Mouse (Mus musculus): Measurements from ENCODE around the gene Mptx2. TPM values are rescaled to one million over a fixed set of nuclear protein-coding genes. Genes with fewer than 3 reads are reported as not detected.
"Not testable (repeated sequence)": the region's sequence is repeated elsewhere in the genome, so short reads cannot be mapped to it uniquely, and the experiment has no call there.

The Mptx2 gene
- polyA plus RNA-seq, 1 experiment = not detected

DNA sequence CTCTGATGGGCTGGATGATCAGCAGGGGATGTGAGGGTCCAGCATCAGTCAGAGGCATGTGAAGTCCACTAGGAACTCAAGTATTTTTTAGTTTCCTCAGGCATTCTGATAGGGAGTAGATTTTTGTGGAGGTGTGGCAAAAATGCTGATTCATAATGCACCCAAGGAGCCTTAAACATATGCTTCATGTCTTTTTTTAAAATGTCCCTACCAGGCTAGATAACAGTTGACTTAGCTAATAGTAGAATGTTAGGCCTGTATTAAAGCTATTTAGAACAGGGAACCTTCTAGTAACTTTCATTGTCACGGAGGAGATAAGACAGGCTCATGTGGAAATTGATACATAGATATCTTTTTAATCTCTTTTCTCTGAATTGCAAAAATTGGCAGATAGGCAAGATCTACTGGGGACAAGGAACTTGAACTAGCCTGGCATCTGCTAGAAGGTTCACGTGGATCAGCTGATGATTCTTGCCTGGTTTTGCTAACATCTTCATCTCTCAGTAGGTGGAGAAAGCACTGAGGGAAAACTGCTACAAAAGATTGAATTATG, 40.4 kb upstream of the Mptx2 start:
- H3K27ac ChIP-seq (ENCODE audit: insufficient read depth, low read depth, low read length) = no peak overlapping the region
- no peaks in the 10 kb centered on the region for H3K27me3 ChIP-seq (replicated peaks; ENCODE audit: control insufficient read depth, insufficient read depth, low read length)
- 82% methylated on average over 2 of the region's 2 CpGs for WGBS
- DNase-seq = no peak
- H3K36me3 ChIP-seq (ENCODE audit: control insufficient read depth, insufficient read depth, low read length) = no peaks in the 10 kb centered on the region
- no peaks in the 10 kb centered on the region for H3K4me1 ChIP-seq (ENCODE audit: control insufficient read depth, insufficient read depth, low read length)
- H3K4me3 ChIP-seq (ENCODE audit: insufficient read depth, low read depth, low read length) = no peak overlapping the region
- TF ChIP-seq CTCF (conservative IDR thresholded peaks at IDR 0.05; ENCODE audit: insufficient read depth, insufficient read length, low read depth, low read length) = no peak
- TF ChIP-seq POLR2A (IDR thresholded peaks at IDR 0.05; ENCODE audit: low read depth, low read length) = no peak

DNA sequence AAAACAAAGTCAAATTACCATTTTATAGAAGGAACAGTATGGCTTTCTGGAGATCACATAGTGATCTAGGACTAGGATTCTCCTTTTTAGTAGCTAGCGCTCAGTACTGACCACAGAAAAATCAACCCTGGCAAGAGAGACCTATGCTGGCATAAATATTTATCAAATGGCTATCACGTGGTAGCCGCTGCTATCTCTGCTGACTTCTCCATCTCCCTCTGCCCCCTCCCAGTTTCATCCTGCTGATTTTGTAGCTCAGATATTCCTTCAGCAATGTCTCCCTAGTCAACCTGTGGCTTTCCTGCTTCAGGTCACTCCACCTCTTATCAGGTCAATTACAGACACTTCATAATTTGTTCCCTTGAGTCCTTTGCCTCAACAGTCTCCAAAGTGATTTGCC, 38.1 kb upstream of the Mptx2 start:
- WGBS = 84% methylated on average over 3 of the region's 3 CpGs
- H3K27ac ChIP-seq (ENCODE audit: insufficient read depth, low read depth, low read length) = no peak overlapping the region
- TF ChIP-seq POLR2A (IDR thresholded peaks at IDR 0.05; ENCODE audit: low read depth, low read length) (no peak), CTCF (conservative IDR thresholded peaks at IDR 0.05; ENCODE audit: insufficient read depth, insufficient read length, low read depth, low read length) (no peak)
- no peaks in the 10 kb centered on the region for H3K27me3 ChIP-seq (replicated peaks; ENCODE audit: control insufficient read depth, insufficient read depth, low read length)
- no peak overlapping the region for H3K4me3 ChIP-seq (ENCODE audit: insufficient read depth, low read depth, low read length)
- no peaks in the 10 kb centered on the region for H3K36me3 ChIP-seq (ENCODE audit: control insufficient read depth, insufficient read depth, low read length)
- DNase-seq = no peak
- no peaks in the 10 kb centered on the region for H3K4me1 ChIP-seq (ENCODE audit: control insufficient read depth, insufficient read depth, low read length)

DNA sequence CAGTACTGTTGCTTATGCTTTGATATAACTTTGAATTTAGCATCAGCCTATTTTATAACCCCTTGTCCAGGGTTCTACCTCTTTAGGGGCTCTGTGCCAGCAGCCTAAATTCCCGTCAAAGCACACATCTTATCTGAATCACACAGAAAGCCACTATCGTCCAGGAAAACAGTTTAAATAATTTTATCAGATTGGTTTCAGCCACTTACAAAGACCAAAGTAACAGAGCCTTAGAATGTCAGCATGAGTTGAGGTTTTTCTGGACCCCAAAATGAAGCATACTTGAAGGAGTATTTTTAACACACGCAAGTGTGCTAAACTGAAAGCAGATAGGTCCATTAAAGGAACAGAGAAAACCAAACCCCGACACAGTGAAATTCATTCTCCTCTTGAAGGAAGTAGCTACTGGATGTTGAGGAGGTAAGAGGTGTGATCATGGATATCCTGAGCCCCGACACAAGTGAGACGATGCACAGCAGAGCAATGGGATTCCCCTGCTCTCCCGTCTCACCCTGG, 36.0 kb upstream of the Mptx2 start:
- H3K4me3 ChIP-seq (ENCODE audit: insufficient read depth, low read depth, low read length); H3K27ac ChIP-seq (ENCODE audit: insufficient read depth, low read depth, low read length); H3K36me3 ChIP-seq (ENCODE audit: control insufficient read depth, insufficient read depth, low read length); H3K27me3 ChIP-seq (replicated peaks; ENCODE audit: control insufficient read depth, insufficient read depth, low read length); DNase-seq; H3K4me1 ChIP-seq (ENCODE audit: control insufficient read depth, insufficient read depth, low read length): not testable (repeated sequence)
- WGBS = 76% methylated on average over 7 of the region's 7 CpGs

DNA sequence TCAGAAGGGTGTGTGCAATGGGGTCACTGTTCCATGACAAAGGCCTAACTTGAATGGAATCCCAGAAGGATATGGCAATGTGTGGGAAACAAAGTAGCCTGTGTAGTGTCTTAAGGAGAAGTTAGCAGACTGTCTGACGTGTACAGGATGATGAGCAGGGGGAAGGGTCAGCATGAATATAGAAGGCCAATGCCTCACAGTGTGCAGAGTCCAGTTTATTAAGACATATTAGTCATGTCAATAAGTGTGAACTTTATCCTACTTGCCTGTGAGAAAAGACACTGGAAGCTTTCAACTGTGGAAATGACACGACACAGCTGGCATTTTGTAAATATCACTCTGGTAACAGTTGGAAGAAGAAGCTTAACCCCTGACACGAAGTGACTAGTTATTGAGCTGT, 25.2 kb upstream of the Mptx2 start:
- 28% methylated on average over 3 of the region's 3 CpGs for WGBS

DNA sequence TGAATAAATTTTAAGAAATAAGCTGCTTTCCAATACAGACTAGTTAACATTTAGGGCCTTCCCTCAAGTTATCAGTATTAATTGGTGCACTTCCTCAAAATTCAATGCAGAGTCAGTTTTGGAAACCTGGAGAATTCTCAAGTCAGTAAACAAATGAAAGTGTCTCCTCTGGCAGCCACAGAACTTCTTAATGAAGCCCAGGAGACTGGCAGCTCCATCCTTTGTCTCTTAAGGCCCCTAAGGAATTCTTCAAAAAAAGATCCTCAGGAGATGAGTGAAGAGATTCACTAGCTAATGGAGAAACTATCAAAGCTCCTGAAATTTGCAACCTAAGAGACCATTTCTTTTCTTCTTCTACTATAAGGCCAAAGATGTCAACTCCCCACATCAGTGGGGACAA, 11.9 kb downstream of the Mptx2 start, which contains the start of gene Olfr418:
Olfr418 (plus strand) TSS at position 301 of the 400 bp plus-strand sequence.
- no peak within 1 kb of the TSS for H3K27ac ChIP-seq (ENCODE audit: insufficient read depth, low read depth, low read length)
- H3K4me3 ChIP-seq (ENCODE audit: insufficient read depth, low read depth, low read length) = no peak within 1 kb of the TSS
- no peaks in the 10 kb centered on the region for H3K4me1 ChIP-seq (ENCODE audit: control insufficient read depth, insufficient read depth, low read length)
- H3K27me3 ChIP-seq (replicated peaks; ENCODE audit: control insufficient read depth, insufficient read depth, low read length) = no peaks in the 10 kb centered on the region
- H3K36me3 ChIP-seq (ENCODE audit: control insufficient read depth, insufficient read depth, low read length) = no peaks in the 10 kb centered on the region
- no peak for DNase-seq
- TF ChIP-seq CTCF (conservative IDR thresholded peaks at IDR 0.05; ENCODE audit: insufficient read depth, insufficient read length, low read depth, low read length) (no peak), POLR2A (IDR thresholded peaks at IDR 0.05; ENCODE audit: low read depth, low read length) (no peak)

More for the DNA sequence above, 25.2 kb upstream of the Mptx2 start:
- H3K36me3 ChIP-seq (ENCODE audit: control insufficient read depth, insufficient read depth, low read length); H3K4me3 ChIP-seq (ENCODE audit: insufficient read depth, low read depth, low read length); H3K4me1 ChIP-seq (ENCODE audit: control insufficient read depth, insufficient read depth, low read length); H3K27ac ChIP-seq (ENCODE audit: insufficient read depth, low read depth, low read length); DNase-seq; H3K27me3 ChIP-seq (replicated peaks; ENCODE audit: control insufficient read depth, insufficient read depth, low read length): not testable (repeated sequence)

DNA sequence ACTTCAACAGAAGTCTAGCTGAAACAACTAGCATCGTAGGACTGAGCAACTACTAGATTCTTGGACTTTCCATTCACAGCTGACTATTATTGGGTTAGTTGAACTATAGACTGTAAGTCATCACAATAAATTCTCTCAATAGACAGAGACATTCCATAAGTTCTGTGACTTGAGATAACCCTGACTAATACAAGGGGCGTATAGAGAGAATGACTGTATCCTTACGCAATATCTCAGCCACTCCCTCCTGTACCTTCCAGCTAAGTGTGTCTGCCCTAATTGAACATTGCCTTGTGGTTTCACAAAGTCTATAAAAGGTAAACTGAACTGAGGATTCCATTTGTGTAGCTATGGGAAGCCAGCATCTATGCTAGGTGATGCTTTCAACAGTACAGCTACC, 27.7 kb downstream of the Mptx2 start:
- H3K4me3 ChIP-seq (ENCODE audit: insufficient read depth, low read depth, low read length) = no peak overlapping the region
- H3K27ac ChIP-seq (ENCODE audit: insufficient read depth, low read depth, low read length) = no peak overlapping the region
- TF ChIP-seq POLR2A (IDR thresholded peaks at IDR 0.05; ENCODE audit: low read depth, low read length) (no peak), CTCF (conservative IDR thresholded peaks at IDR 0.05; ENCODE audit: insufficient read depth, insufficient read length, low read depth, low read length) (no peak)

DNA sequence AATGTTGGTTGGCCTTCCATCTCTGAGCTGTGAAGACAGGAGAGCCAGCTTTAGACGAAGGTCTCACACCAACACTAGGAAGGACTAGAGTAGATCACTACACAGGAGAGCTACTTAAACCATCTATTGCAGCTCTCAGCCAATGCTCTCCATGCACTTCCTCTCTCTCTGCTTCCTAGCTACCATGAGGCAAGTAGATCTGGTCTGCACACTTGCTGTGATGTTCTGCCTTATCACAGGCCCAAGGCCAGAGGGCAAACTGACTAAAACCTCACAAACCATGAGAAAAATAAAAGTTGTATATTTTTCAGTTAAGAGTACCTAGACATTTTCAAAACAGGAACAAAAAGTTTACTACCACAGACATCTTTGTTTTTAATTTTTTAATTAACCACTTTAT, 40.6 kb downstream of the Mptx2 start:
- DNase-seq; H3K27me3 ChIP-seq (replicated peaks; ENCODE audit: control insufficient read depth, insufficient read depth, low read length); H3K36me3 ChIP-seq (ENCODE audit: control insufficient read depth, insufficient read depth, low read length); H3K4me1 ChIP-seq (ENCODE audit: control insufficient read depth, insufficient read depth, low read length); H3K4me3 ChIP-seq (ENCODE audit: insufficient read depth, low read depth, low read length); H3K27ac ChIP-seq (ENCODE audit: insufficient read depth, low read depth, low read length): not testable (repeated sequence)
- 83% methylated on average over 1 of the region's 1 CpGs for WGBS

More for the DNA sequence above, 27.7 kb downstream of the Mptx2 start:
- Histone ChIP-seq H3K36me3 (ENCODE audit: control insufficient read depth, insufficient read depth, low read length) (no peaks in the 10 kb centered on the region), H3K27me3 (replicated peaks; ENCODE audit: control insufficient read depth, insufficient read depth, low read length) (no peaks in the 10 kb centered on the region), H3K4me1 (ENCODE audit: control insufficient read depth, insufficient read depth, low read length) (no peaks in the 10 kb centered on the region)
- WGBS = 91% methylated on average over 3 of the region's 3 CpGs
- DNase-seq = no peak

DNA sequence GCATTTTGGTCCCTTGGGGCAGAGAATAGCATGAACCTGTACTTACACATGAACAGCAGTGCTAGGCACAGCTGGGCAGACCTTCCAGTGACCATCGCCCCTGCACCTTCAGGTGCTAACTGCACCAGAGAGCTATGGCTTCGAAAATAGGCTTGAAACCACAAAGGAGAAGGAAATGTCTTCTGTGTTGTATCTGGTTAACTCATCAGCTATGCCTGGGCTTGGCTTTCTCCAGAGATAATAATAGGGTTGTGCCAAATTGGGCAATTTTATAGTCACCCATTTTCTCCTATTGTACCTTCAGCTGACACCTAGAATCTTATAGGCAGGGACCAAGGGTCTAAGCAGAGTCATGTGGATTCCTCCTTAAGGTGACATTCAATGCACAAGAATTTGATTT, 50.5 kb downstream of the Mptx2 start, which contains the start of gene Fcer1a:
Fcer1a (minus strand) TSS at position 134 of the 400 bp plus-strand sequence.
- no peak for TF ChIP-seq CTCF (conservative IDR thresholded peaks at IDR 0.05; ENCODE audit: insufficient read depth, insufficient read length, low read depth, low read length)
- H3K27me3 ChIP-seq (replicated peaks; ENCODE audit: control insufficient read depth, insufficient read depth, low read length) = no peaks in the 10 kb centered on the region
- no peaks in the 10 kb centered on the region for H3K4me1 ChIP-seq (ENCODE audit: control insufficient read depth, insufficient read depth, low read length)
- H3K36me3 ChIP-seq (ENCODE audit: control insufficient read depth, insufficient read depth, low read length) = no peaks in the 10 kb centered on the region
- no peak within 1 kb of the TSS for H3K4me3 ChIP-seq (ENCODE audit: insufficient read depth, low read depth, low read length)
- WGBS = 79% methylated on average over 2 of the region's 2 CpGs
- H3K27ac ChIP-seq (ENCODE audit: insufficient read depth, low read depth, low read length) = no peak within 1 kb of the TSS
- no peak for DNase-seq

Other genes starting within 250 kb of the Mptx2 start
- not detected in 2 replicates for gene Olfr1408, start 140.4 kb downstream of the Mptx2 start, polyA plus RNA-seq (2012; rRNA removed)
- gene Olfr1406, start 87.1 kb downstream of the Mptx2 start, polyA plus RNA-seq (2012; rRNA removed) = not detected in 2 replicates
- not detected in 2 replicates for gene Olfr218, start 80.0 kb downstream of the Mptx2 start, polyA plus RNA-seq (2012; rRNA removed)
- not detected in 2 replicates for gene Olfr1404, start 65.4 kb downstream of the Mptx2 start, polyA plus RNA-seq (2012; rRNA removed)
- not detected in 2 replicates for gene Fcer1a, start 50.6 kb downstream of the Mptx2 start, polyA plus RNA-seq (2012; rRNA removed)
- not detected in 2 replicates for gene Olfr418, start 11.8 kb downstream of the Mptx2 start, polyA plus RNA-seq (2012; rRNA removed)
- gene Ackr1, start 56.0 kb upstream of the Mptx2 start, polyA plus RNA-seq (2012; rRNA removed) = 0.87 and 2.0 TPM in 2 replicates
- gene Aim2, start 73.1 kb upstream of the Mptx2 start, polyA plus RNA-seq (2012; rRNA removed) = 0.68 and 1.8 TPM in 2 replicates
- gene Cadm3, start 89.9 kb upstream of the Mptx2 start, polyA plus RNA-seq (2012; rRNA removed) = 1.8 and 2.4 TPM in 2 replicates
- 1.5 and 4.9 TPM in 2 replicates for gene Ifi206, start 213.3 kb upstream of the Mptx2 start, polyA plus RNA-seq (2012; rRNA removed)

Measured in kidney, adult 2 months (tissue).